In the genomic region with DNA sequence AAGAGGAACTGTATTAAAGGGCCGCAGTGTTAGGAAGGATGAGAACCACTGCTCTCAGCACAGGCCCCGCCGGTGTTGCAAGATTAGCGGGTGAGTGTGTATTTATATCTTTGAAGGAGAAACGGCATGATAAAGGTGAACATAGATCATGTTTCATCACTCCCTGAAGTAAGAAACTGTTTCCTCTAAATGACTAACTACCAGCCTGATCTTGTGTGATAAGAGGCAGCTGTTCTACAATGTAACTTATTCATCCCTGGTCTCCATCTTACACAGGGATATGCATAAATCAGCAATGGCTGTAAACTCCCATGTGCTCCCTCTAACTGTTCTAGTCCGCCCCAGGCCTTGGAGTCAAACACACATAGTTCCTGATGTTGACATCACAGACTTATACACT, we compare ENCODE assay signal across 22 mouse cellular contexts. TPM values are rescaled to one million over a fixed set of nuclear protein-coding genes. Genes with fewer than 3 reads are reported as not detected.
"Had no signal": no experiment of that assay in that cellular context is flagged by ENCODE, and none has a peak within 500 bp of the region (broad histone marks: within the 10 kb centered on the region; RNA-seq: fewer than 3 reads in every experiment).

No protein-coding gene starts in this region.

- H3K4me3 ChIP-seq: limb, embryonic 15.5 days; liver, embryonic 12.5 days; midbrain, embryonic 10.5 days; myocyte; neural tube, embryonic 15.5 days had no signal

- H3K4me1 ChIP-seq: limb, embryonic 15.5 days; liver, embryonic 12.5 days; midbrain, embryonic 10.5 days; neural tube, embryonic 15.5 days had no signal

- H3K36me3 ChIP-seq: limb, embryonic 15.5 days; liver, embryonic 12.5 days; midbrain, embryonic 10.5 days; neural tube, embryonic 15.5 days had no signal

- H3K27ac ChIP-seq: limb, embryonic 15.5 days; liver, embryonic 12.5 days; macrophage; midbrain, embryonic 10.5 days; neural tube, embryonic 15.5 days had no signal

- ATAC-seq: inflammation-experienced regulatory T-cells, adult 6 months; liver, embryonic 12.5 days had no signal

- H3K9ac ChIP-seq: limb, embryonic 15.5 days; liver, embryonic 12.5 days; lung, embryonic 14.5 days; neural tube, embryonic 15.5 days had no signal

- H3K27me3 ChIP-seq: limb, embryonic 15.5 days; liver, embryonic 12.5 days; neural tube, embryonic 15.5 days had no signal

- H3K4me2 ChIP-seq: limb, embryonic 15.5 days; liver, embryonic 12.5 days; lung, embryonic 14.5 days; neural tube, embryonic 15.5 days had no signal

- H3K9me3 ChIP-seq: limb, embryonic 15.5 days; liver, embryonic 12.5 days had no signal

- DNase-seq: kidney, postnatal 10 days; layer of hippocampus, adult 9-11 months; layer of hippocampus, postnatal 36 days; lung, embryonic 14.5 days; lung, postnatal 10 days; midbrain, embryonic 14.5 days; right cerebral cortex, adult 18-20 months; thymus, adult 18-20 months; thymus, postnatal 14 days had no signal

RNA-seq across cellular contexts. Expression of gene Cldn24, which starts 22.5 kb away (rescaled TPM):
- total RNA-seq: layer of hippocampus, adult 18-20 months; layer of hippocampus, postnatal 36 days; left cerebral cortex, adult 8-10 months; left cerebral cortex, postnatal 25 days had no signal
- polyA plus RNA-seq: inflammation-experienced regulatory T-cells, adult 6 months; limb, embryonic 11.5 days; limb, embryonic 15.5 days; liver, embryonic 12.5 days; liver, embryonic 16.5 days; lung, embryonic 14.5 days; macrophage; midbrain, embryonic 10.5 days; midbrain, embryonic 14.5 days; myocyte; neural tube, embryonic 11.5 days; neural tube, embryonic 15.5 days had no signal

RNA-seq across cellular contexts. Expression of gene Cldn22, which starts 24.8 kb away (rescaled TPM):
- polyA plus RNA-seq: inflammation-experienced regulatory T-cells, adult 6 months; limb, embryonic 11.5 days; limb, embryonic 15.5 days; liver, embryonic 12.5 days; liver, embryonic 16.5 days; lung, embryonic 14.5 days; macrophage; midbrain, embryonic 10.5 days; midbrain, embryonic 14.5 days; myocyte; neural tube, embryonic 11.5 days; neural tube, embryonic 15.5 days had no signal
